Mouse (Mus musculus): Measurements from ENCODE around the gene Patl1. TPM values are rescaled to one million over a fixed set of nuclear protein-coding genes. Genes with fewer than 3 reads are reported as not detected.

Gene Patl1
- total and polyA plus RNA-seq, 3 experiments, result 5.4 to 33.5 TPM; not detected in 1

DNA sequence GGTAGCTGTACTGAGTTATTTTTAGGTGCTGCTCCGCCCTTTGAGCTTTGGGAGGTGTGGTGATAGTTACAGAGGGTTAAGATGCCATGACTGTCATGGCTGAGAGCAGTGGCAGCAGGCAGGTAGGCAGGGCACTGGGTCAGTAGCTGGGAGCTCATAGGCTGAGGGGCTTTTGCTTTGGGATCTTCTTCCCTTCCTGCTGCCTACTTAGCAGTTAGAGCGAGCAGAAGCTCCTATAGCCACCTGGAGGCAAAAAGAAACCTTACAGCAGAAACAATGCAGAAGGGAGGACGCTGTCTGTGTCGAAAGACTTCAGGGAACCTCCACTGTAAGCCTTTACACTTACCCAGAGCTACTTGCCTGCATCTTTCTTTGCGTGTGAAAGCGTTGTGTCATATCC lies 42.0 kb downstream of the Patl1 start:
- no peak overlapping the region for H3K27ac ChIP-seq (ENCODE audit: control insufficient read depth, low read depth, low read length)
- H3K79me2 ChIP-seq (ENCODE audit: control insufficient read depth, insufficient read depth, low read length, poor library complexity), result no peaks in the 10 kb centered on the region
- peaks cover 0 to 7% of the 10 kb centered on the region in 2 experiments; a peak in 2 of 4 replicates for H3K4me1 ChIP-seq (ENCODE audit: control insufficient read depth in 1 of 2, insufficient read depth in 2 of 2, low read length in 2 of 2)
- peaks cover 0 to 6% of the 10 kb centered on the region in 2 experiments; a peak in 2 of 4 replicates for H3K36me3 ChIP-seq (ENCODE audit: control insufficient read depth in 1 of 2, insufficient read depth in 2 of 2, low read length in 2 of 2)
- no peak overlapping the region for H3K4me3 ChIP-seq (ENCODE audit: control insufficient read depth in 1 of 2, insufficient read depth in 1 of 2, low read depth in 2 of 2, low read length in 2 of 2)
- peak in 1 of 3 experiments; percentile 1; a peak in 1 of 6 replicates for TF ChIP-seq CTCF (IDR thresholded peaks at IDR 0.05 in 2 of 3, conservative IDR thresholded peaks at IDR 0.05 in 1 of 3; ENCODE audit: control insufficient read depth in 1 of 3, insufficient read depth in 1 of 3, low read depth in 2 of 3, low read length in 3 of 3, poor library complexity in 1 of 3, severe bottlenecking in 1 of 3)
- TF ChIP-seq POLR2AphosphoS2 (IDR thresholded peaks at IDR 0.05; ENCODE audit: low read length), result no peak
- H3K9ac ChIP-seq (ENCODE audit: control insufficient read depth, low read depth, low read length, poor library complexity, severe bottlenecking), result no peak overlapping the region
- H3K9me3 ChIP-seq (replicated peaks; ENCODE audit: insufficient read depth, low read length), result no peaks in the 10 kb centered on the region
- H3K27me3 ChIP-seq (ENCODE audit: control insufficient read depth in 1 of 2, insufficient read depth in 2 of 2, low read length in 2 of 2), result peaks cover 0 to 2% of the 10 kb centered on the region in 2 experiments; a peak in 1 of 4 replicates
- DNase-seq (ENCODE audit: low read depth, low spot score), result no peak

DNA sequence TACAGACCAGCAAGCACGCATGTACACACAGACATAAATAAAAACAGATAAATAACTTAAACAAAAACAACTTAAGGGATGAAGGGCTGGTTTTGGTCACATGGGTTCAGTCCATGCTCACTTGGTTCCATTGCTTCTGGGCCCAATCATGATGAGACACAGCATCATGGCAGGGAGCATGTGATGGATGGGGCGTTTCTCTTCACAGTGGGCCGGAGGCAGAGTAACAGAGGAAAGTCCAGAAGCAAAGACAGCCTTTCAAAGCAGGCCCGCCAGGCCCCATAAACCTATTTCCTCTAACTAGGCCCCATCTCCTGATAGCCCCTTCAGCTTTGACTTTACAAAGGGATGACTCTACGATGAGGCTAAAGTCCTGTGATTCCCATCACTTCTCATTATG lies 44.4 kb downstream of the Patl1 start:
- H3K79me2 ChIP-seq (ENCODE audit: control insufficient read depth, insufficient read depth, low read length, poor library complexity), result no peaks in the 10 kb centered on the region
- no peak for TF ChIP-seq CHD2 (IDR thresholded peaks at IDR 0.05; ENCODE audit: low read length)
- H3K27me3 ChIP-seq (ENCODE audit: control insufficient read depth in 1 of 2, insufficient read depth in 2 of 2, low read length in 2 of 2), result peaks cover 0 to 2% of the 10 kb centered on the region in 2 experiments; a peak in 1 of 4 replicates
- peaks cover 0 to 7% of the 10 kb centered on the region in 2 experiments; a peak in 2 of 4 replicates for H3K4me1 ChIP-seq (ENCODE audit: control insufficient read depth in 1 of 2, insufficient read depth in 2 of 2, low read length in 2 of 2)
- H3K4me3 ChIP-seq (ENCODE audit: control insufficient read depth in 1 of 2, insufficient read depth in 1 of 2, low read depth in 2 of 2, low read length in 2 of 2), result no peak overlapping the region
- H3K36me3 ChIP-seq (ENCODE audit: control insufficient read depth in 1 of 2, insufficient read depth in 2 of 2, low read length in 2 of 2), result peaks cover 0 to 6% of the 10 kb centered on the region in 2 experiments; a peak in 2 of 4 replicates
- no peak for DNase-seq (ENCODE audit: low read depth, low spot score)
- H3K9ac ChIP-seq (ENCODE audit: control insufficient read depth, low read depth, low read length, poor library complexity, severe bottlenecking), result no peak overlapping the region
- H3K9me3 ChIP-seq (replicated peaks; ENCODE audit: insufficient read depth, low read length), result no peaks in the 10 kb centered on the region
- H3K27ac ChIP-seq (ENCODE audit: control insufficient read depth, low read depth, low read length), result peak overlapping the region; percentile 78; the same call in 1 of the 2 replicates

DNA sequence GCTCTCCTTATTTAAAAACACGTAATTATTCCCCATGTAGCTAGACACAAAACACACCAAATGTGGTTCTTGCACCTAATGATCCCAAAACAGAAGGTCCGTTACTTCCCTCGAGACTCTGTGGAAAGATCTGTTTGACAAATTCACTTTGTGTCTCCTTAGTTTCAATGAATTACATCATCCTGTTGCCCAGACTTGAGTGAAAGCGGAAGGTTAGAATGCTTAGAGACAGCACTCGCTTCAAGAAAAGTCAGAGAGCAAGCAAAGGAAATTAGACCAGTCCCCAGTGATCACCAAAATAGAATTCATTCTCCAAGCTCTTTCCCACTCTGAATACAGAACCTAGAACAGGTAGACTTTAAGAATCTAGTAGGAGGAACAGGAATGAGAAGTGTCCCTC lies 45.2 kb downstream of the Patl1 start:
- Histone ChIP-seq H3K36me3 (ENCODE audit: control insufficient read depth in 1 of 2, insufficient read depth in 2 of 2, low read length in 2 of 2) (peaks cover 0 to 6% of the 10 kb centered on the region in 2 experiments; a peak in 2 of 4 replicates), H3K9me3 (replicated peaks; ENCODE audit: insufficient read depth, low read length) (no peaks in the 10 kb centered on the region), H3K27me3 (ENCODE audit: control insufficient read depth in 1 of 2, insufficient read depth in 2 of 2, low read length in 2 of 2) (peaks cover 0 to 2% of the 10 kb centered on the region in 2 experiments; a peak in 1 of 4 replicates), H3K27ac (ENCODE audit: control insufficient read depth, low read depth, low read length) (peak overlapping the region; percentile 78), H3K9ac (ENCODE audit: control insufficient read depth, low read depth, low read length, poor library complexity, severe bottlenecking) (peak overlapping the region; percentile 59), H3K4me3 (ENCODE audit: control insufficient read depth in 1 of 2, insufficient read depth in 1 of 2, low read depth in 2 of 2, low read length in 2 of 2) (no peak overlapping the region), H3K4me1 (ENCODE audit: control insufficient read depth in 1 of 2, insufficient read depth in 2 of 2, low read length in 2 of 2) (peaks cover 0 to 7% of the 10 kb centered on the region in 2 experiments; a peak in 2 of 4 replicates), H3K79me2 (ENCODE audit: control insufficient read depth, insufficient read depth, low read length, poor library complexity) (no peaks in the 10 kb centered on the region)
- DNase-seq (ENCODE audit: low read depth, low spot score), result peak; percentile 37
- no peak for TF ChIP-seq CHD1 (IDR thresholded peaks at IDR 0.05; ENCODE audit: low read depth, low read length)
- no peak for TF ChIP-seq EP300 (IDR thresholded peaks at IDR 0.05; ENCODE audit: low read depth in 1 of 2, low read length in 2 of 2)
- TF ChIP-seq MYB (IDR thresholded peaks at IDR 0.05; ENCODE audit: low read depth, low read length), result no peak
- TF ChIP-seq NRF1 (IDR thresholded peaks at IDR 0.05; ENCODE audit: insufficient read depth, low read depth, low read length, poor library complexity, severe bottlenecking), result no peak
- TF ChIP-seq MYC (IDR thresholded peaks at IDR 0.05; ENCODE audit: low read depth, low read length), result no peak
- TF ChIP-seq POLR2A (IDR thresholded peaks at IDR 0.05; ENCODE audit: control insufficient read depth in 1 of 2, insufficient read depth in 1 of 2, low read depth in 1 of 2, low read length in 2 of 2, poor library complexity in 1 of 2), result no peak
- TF ChIP-seq USF1 (IDR thresholded peaks at IDR 0.05; ENCODE audit: low read depth, low read length), result no peak
